Mouse (Mus musculus) heart, embryonic 11.5 days (tissue): ENCODE measurements around the gene Ppm1h. TPM values are rescaled to one million over a fixed set of nuclear protein-coding genes. Genes with fewer than 3 reads are reported as not detected.
A peak's percentile ranks its signal among the peaks of the same experiment; 100 is the strongest.

ENCODE experiments used
- ATAC-seq: fragments of 200-750 bp; cut with Nextera tagmentation; replicated peaks from 2 replicates; pipeline ENCODE4 v1.8.0; 2017; ENCODE audit warnings: moderate library complexity; ENCODE audit not compliant: insufficient number of reproducible peaks, low FRiP score, low TSS enrichment
- H3K27ac ChIP-seq: fragments of 300-500 bp; sonication (generic); 2 replicates; pipeline ENCODE4 v1.5.1; 2014; ENCODE audit warnings: mild to moderate bottlenecking, low read depth, low read length
- H3K27me3 ChIP-seq: fragments of 300-500 bp; sonication (generic); 2 replicates; pipeline ENCODE4 v1.6.1; 2014; ENCODE audit warnings: mild to moderate bottlenecking, low read length, mixed read lengths; ENCODE audit not compliant: control insufficient read depth, insufficient read depth
- H3K36me3 ChIP-seq: fragments of 300-500 bp; sonication (generic); 2 replicates; pipeline ENCODE4 v1.6.1; 2014; ENCODE audit warnings: mild to moderate bottlenecking, low read length, moderate library complexity, mixed read lengths; ENCODE audit not compliant: control insufficient read depth, insufficient read depth
- H3K4me1 ChIP-seq: fragments of 300-500 bp; sonication (generic); 2 replicates; pipeline ENCODE4 v1.6.1; 2014; ENCODE audit warnings: low read length; ENCODE audit not compliant: control insufficient read depth, insufficient read depth
- H3K4me2 ChIP-seq: fragments of 300-500 bp; sonication (generic); 2 replicates; pipeline ENCODE4 v1.6.1; 2014; ENCODE audit warnings: mild to moderate bottlenecking, moderate library complexity
- H3K4me3 ChIP-seq: fragments of 300-500 bp; sonication (generic); 2 replicates; pipeline ENCODE4 v1.5.1; 2014; ENCODE audit warnings: low read depth, low read length
- H3K9ac ChIP-seq: fragments of 300-500 bp; sonication (generic); 2 replicates; pipeline ENCODE4 v1.6.1; 2014; ENCODE audit warnings: mild to moderate bottlenecking, low read depth, low read length, moderate library complexity
- H3K9me3 ChIP-seq: fragments of 300-500 bp; sonication (generic); replicated peaks from 2 replicates; pipeline ENCODE4 v1.6.1; 2016; ENCODE audit warnings: low read length; ENCODE audit not compliant: control insufficient read depth
- WGBS: fragments of 180-500 bp; shearing (Covaris S2); extraction: QIAGEN DNeasy Blood & Tissue Kit; methylation state at CpG from one replicate; pipeline ENCODE4 v1.1.7; 2014; ENCODE audit not compliant: insufficient replicate concordance; 5-methylcytosine and 5-hydroxymethylcytosine counted together
- polyA plus RNA-seq: library from polyadenylated mRNA; unstranded; fragments of >200 nt; fragmentation: Nextera tagmentation; extraction: Ambion mirVana; gene quantifications from 2 replicates; pipeline ENCODE4 v1.2.1, GENCODE M21; 2014

The Ppm1h gene
- polyA plus RNA-seq, 1 experiment from 2014 or later, result 3.9 TPM

DNA sequence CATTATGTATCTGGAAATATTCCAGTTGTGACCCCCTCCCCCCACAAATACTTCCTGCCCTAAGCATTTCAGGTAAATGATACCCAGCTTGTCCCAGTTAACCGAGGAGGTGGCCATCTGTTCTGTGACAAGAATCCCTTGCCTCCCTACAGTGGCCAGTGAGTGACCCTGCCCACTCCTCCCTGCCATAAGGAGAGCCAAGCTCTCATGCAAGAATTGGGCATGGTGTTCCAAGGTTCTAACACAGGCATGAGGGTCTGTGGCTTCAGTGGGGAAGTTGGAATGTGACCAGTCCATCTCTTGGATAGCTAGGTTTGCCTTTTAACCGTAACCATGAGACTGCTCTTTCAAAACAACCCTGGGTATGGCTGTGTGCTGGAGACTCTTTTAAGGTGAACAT is 198.9 kb downstream of the Ppm1h start:
- no peak overlapping the region for H3K27ac ChIP-seq
- H3K4me1 ChIP-seq, result no peaks in the 10 kb centered on the region
- no peak overlapping the region for H3K4me3 ChIP-seq
- 81% methylated on average over 2 of the region's 2 CpGs for WGBS
- no peak for ATAC-seq
- no peaks in the 10 kb centered on the region for H3K9me3 ChIP-seq
- H3K4me2 ChIP-seq, result no peak overlapping the region
- no peak overlapping the region for H3K9ac ChIP-seq
- H3K36me3 ChIP-seq, result no peaks in the 10 kb centered on the region
- H3K27me3 ChIP-seq, result no peaks in the 10 kb centered on the region

DNA sequence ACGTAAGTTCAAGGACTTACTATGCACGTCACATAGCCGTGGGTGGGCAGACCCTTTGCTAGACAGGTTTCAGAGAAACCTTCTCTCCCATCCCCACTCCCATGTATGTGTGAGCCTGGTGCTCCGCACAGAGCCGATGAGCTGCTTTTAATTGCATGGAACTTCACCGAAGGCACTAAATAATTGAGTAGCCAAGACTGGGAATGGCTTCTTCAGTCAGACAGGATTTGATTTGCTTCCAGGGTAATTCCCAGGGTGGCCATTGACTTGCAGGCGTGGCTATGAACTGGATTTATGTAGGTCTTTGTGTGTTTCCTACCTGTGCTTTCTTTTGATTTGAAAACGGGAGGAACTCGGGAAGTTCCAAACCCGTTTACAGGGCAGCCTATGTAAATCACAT is 202.9 kb downstream of the Ppm1h start:
- Histone ChIP-seq H3K36me3 (no peaks in the 10 kb centered on the region), H3K27ac (no peak overlapping the region), H3K9me3 (no peaks in the 10 kb centered on the region), H3K9ac (no peak overlapping the region), H3K27me3 (no peaks in the 10 kb centered on the region), H3K4me1 (peaks cover 7% of the 10 kb centered on the region), H3K4me3 (no peak overlapping the region), H3K4me2 (no peak overlapping the region)
- WGBS, result 85% methylated on average over 10 of the region's 10 CpGs
- ATAC-seq, result no peak

DNA sequence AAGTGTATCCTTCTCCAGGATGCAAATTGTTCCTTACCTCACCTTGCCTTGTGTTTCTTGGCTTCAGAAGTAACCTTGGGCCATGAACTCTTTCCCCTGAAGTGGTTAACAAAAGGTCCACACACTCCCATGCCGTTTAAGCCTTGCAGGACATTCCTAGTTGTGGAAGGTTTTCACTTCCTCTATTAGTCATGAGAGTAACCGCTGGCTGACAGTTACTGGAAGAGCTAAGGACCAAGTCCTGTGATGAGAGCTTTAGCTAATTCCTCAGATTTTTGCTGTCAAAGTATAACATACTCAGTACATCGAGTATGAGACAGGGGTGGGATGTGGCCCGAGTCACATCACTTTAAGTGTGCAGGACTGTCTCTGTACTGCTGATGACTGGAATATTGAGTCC is 204.1 kb downstream of the Ppm1h start:
- H3K4me2 ChIP-seq, result no peak overlapping the region
- no peak overlapping the region for H3K27ac ChIP-seq
- no peak overlapping the region for H3K4me3 ChIP-seq
- no peaks in the 10 kb centered on the region for H3K27me3 ChIP-seq
- ATAC-seq, result no peak
- no peaks in the 10 kb centered on the region for H3K36me3 ChIP-seq
- WGBS, result 56% methylated on average over 4 of the region's 4 CpGs
- peaks cover 7% of the 10 kb centered on the region for H3K4me1 ChIP-seq
- H3K9me3 ChIP-seq, result no peaks in the 10 kb centered on the region
- H3K9ac ChIP-seq, result no peak overlapping the region

DNA sequence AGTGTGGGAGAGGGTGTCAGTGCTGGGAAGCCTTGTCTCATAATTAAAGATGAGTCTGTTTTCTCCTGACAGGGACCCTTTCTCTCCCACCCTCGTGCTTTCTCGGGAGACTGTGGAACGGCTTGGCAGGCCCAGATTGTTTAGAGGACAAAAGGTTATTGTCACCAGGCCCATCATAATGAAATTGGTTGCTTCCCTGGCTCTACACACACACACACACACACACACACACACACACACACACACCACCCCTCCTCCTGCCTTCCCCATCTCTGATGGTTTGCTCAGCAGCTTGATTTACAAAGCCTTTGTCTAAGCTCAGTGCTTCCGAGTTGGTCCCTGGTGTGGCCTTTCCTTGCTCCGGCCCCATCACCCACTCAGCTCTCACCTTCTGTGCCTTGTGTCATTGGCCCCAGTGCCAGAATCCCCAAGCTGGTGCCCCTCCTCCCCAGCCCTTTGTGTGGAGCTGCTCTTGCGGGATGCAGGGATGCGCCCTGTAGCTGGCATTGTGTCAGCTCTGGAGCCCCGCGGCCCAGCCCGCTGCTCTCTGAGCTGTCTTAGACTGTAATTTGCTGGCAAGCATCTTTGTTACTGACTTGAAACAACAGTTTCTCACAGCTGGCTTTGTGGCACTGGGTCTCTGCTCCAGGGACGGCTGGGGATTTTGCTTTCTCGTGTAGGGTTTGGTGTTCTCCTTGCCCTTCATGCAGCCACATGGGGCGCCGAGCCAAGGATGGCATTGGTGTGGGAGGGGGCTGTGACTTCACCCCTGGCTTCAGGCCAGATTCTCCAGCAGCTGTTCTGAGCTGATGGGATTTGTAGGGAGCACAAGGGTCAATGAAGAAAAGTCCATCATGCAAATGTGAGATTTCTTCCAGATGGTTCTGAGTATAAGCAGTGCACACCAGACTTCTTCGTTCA is 205.5 kb downstream of the Ppm1h start:
- peaks cover 13% of the 10 kb centered on the region for H3K4me1 ChIP-seq
- H3K27ac ChIP-seq, result peak overlapping the region; percentile 54; the same call in 1 of the 2 replicates
- 0 out of 2 replicates have a peak overlapping the region, but pooled peaks have one; percentile 1 for H3K4me2 ChIP-seq
- H3K27me3 ChIP-seq, result no peaks in the 10 kb centered on the region
- no peak overlapping the region for H3K4me3 ChIP-seq
- peak overlapping the region; percentile 58; the same call in 1 of the 2 replicates for H3K9ac ChIP-seq
- H3K9me3 ChIP-seq, result no peaks in the 10 kb centered on the region
- WGBS, result 31% methylated on average over 15 of the region's 15 CpGs
- no peaks in the 10 kb centered on the region for H3K36me3 ChIP-seq
- no peak for ATAC-seq

DNA sequence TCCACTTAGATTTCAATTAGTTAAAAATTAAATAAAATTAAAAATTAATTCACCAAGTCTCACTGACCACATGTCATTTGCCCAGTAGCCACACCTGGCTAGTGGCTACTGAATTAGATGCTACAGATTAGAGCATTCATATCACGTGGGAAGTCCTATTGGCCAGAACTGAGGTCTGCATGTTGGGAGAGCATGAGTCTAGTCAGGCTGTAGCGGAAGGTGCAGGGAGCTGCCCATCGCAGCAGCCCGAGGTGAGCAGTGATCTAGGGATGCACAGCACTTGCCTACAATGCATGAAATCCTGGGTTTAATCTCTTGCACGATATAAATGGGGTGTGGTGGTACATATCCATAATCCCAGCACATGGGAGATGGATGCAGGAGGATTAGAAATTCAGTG is 206.7 kb downstream of the Ppm1h start:
- peaks cover 15% of the 10 kb centered on the region for H3K4me1 ChIP-seq
- H3K27ac ChIP-seq, result no peak overlapping the region
- H3K4me2 ChIP-seq, result no peak overlapping the region
- ATAC-seq, result no peak
- 86% methylated on average over 5 of the region's 5 CpGs for WGBS
- H3K27me3 ChIP-seq, result no peaks in the 10 kb centered on the region
- no peaks in the 10 kb centered on the region for H3K36me3 ChIP-seq
- no peak overlapping the region for H3K4me3 ChIP-seq
- H3K9me3 ChIP-seq, result no peaks in the 10 kb centered on the region
- H3K9ac ChIP-seq, result no peak overlapping the region

DNA sequence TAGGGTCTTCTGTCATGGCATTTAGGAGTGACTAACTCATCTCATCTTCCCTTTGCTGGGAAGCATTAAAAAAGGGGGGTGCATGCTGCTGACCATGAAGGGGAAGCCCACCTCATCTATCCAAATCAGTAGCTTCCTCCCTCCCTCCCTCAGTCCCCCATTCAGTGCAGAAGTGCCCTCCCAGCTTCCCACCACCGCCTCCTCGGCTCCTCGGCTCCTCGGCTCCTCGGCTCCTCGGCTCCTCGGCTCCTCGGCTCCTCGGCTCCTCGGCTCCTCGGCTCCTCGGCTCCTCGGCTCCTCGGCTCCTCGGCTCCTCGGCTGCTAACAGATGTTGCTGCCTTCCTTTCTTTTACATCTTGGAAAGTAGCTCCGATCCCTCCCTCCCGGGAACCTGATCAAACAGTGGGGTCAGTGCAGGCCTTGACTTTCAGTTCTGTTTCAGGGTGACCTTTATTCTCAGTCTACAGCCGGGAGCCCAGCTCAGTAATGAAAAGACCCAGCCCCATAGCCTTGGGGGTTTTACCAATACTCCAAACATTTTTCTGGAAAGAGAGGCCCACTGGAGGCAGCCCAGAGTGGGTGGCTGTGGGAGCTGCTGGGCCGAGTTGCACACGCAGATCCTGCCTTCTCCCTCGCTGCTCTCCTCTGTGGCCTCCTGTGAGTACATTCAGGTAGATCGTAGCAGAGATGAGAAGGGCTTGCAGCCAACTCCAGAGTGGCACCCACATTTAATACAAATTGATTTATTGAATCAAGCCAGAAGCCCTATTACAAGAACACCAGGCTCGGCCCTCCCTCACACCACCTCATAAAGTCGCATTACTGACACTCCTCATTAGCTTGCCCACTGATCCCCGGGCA is 207.7 kb downstream of the Ppm1h start:
- ATAC-seq, result no peak
- peak overlapping the region; percentile 57 for H3K4me2 ChIP-seq
- no peaks in the 10 kb centered on the region for H3K36me3 ChIP-seq
- H3K9me3 ChIP-seq, result no peaks in the 10 kb centered on the region
- peak overlapping the region; percentile 60 for H3K9ac ChIP-seq
- no peaks in the 10 kb centered on the region for H3K27me3 ChIP-seq
- peaks cover 20% of the 10 kb centered on the region for H3K4me1 ChIP-seq
- H3K27ac ChIP-seq, result no peak overlapping the region
- 11% methylated on average over 26 of the region's 26 CpGs for WGBS
- 0 out of 2 replicates have a peak overlapping the region, but pooled peaks have one; percentile 13 for H3K4me3 ChIP-seq

DNA sequence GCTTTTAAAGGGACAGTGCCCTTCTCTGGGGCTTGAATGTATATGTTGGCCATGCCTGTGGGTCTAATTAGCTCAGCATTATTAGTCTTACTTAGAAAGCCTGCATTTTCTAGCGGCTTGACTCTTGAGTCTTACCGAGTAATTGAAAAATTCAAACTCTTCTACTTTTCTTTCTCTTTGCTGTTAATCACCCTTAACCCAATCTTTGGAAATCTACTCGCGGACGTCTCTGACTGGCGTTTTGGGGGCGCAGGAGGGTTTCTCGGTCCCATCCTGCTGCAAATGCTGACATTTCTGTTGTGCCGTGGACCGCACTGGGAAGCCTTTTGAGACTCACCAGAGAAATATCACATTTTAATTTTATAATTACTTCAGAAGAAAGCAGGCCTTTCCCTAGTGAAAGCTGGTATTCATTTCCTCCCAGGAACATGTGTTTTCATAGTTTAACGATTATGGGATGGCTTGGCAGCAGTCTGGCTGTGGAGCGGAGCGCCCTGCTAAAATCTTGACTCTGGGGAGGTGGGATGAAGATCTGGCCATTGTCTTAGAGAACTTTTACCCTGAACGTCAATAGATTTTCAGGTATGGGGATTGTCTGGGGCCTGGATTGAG is 208.5 kb downstream of the Ppm1h start:
- Histone ChIP-seq H3K36me3 (no peaks in the 10 kb centered on the region), H3K4me1 (peaks cover 20% of the 10 kb centered on the region), H3K9ac (peak overlapping the region; percentile 60; the same call in 1 of the 2 replicates), H3K4me2 (peak overlapping the region; percentile 57; the same call in 1 of the 2 replicates), H3K4me3 (no peak overlapping the region), H3K9me3 (no peaks in the 10 kb centered on the region), H3K27me3 (no peaks in the 10 kb centered on the region), H3K27ac (no peak overlapping the region)
- ATAC-seq, result no peak
- 65% methylated on average over 14 of the region's 14 CpGs for WGBS

DNA sequence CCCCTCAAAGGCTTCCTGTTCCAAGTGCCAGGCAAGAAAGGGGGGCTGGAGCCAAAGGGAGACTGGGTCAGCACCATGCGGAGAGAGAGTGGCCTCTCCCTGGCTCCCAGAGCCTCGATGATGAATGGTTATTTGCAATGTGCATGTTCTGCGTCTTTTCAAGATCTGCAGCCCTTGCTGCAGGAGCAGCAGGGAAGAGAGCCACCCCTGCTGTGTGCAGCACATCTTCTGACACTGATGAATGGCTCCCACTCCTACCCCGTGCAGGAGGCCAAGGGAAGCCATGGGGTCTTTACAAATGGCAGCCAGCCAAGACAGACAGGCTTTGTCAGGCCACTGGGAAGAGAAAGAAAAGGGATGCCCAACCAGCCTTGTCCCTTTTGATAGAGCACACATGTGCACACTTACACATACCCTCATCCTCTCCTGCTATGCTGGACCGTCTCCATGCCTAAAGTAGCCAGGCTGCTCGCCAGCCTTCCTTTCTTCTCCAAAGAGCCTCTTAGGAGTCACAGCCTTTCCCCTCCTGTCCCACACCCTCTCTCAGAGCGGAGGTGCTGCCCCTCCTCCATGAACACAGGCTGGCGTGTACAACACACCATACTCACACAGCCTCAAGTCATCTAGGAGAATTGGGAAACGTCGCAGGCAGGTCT is 209.1 kb downstream of the Ppm1h start:
- ATAC-seq, result 0 out of 2 replicates have a peak, but pooled peaks have one; percentile 2
- Histone ChIP-seq H3K4me1 (peaks cover 20% of the 10 kb centered on the region), H3K36me3 (no peaks in the 10 kb centered on the region), H3K4me3 (no peak overlapping the region), H3K27ac (no peak overlapping the region), H3K4me2 (no peak overlapping the region), H3K27me3 (no peaks in the 10 kb centered on the region), H3K9ac (no peak overlapping the region), H3K9me3 (no peaks in the 10 kb centered on the region)
- WGBS, result 58% methylated on average over 10 of the region's 10 CpGs
